Mouse (Mus musculus): ENCODE measurements around the gene Snd1.

GRCm38 (mm10) chr6:28979586-28979985, 504.6 kb downstream of the Snd1 start:
- TF ChIP-seq HCFC1 (IDR thresholded peaks at IDR 0.05; ENCODE audit: borderline replicate concordance, insufficient read depth, low read length) (no peak), CHD2 (IDR thresholded peaks at IDR 0.05; ENCODE audit: low read depth, low read length) (no peak), ZC3H11A (IDR thresholded peaks at IDR 0.05; ENCODE audit: borderline replicate concordance, low read depth, low read length) (no peak), MAFK (IDR thresholded peaks at IDR 0.05; ENCODE audit: insufficient read depth, low read depth, low read length) (no peak)
